Comparison of ENCODE assay signal across 8 mouse cellular contexts in the genomic region with DNA sequence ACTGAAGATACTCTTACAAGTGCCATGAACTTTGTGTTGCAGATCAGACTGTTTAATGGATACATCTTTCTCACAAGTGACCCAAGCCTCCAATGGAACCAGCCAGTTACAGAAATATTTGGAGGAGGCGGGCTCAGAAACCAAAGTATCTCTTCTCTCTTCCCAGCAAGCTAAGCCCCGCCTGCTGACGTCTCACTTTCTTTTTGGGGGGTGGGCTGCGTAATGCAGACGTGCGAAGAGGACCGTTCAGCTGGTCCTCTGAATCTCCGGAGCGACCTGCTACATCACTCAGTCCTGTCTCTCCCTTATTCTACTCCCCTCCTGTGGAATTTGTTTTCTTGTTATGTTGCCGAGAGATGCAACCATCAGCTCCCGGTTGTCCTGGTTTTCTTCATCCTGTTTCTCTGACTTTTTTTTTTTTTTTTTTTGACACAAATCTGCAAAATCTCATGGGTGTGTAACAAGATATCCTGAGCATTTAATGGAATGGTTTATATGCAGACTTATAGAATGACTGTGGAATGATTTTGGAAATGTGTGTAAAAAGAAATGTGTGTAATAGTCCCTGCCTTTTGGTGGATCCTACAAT. TPM values are rescaled to one million over a fixed set of nuclear protein-coding genes. Genes with fewer than 3 reads are reported as not detected.
A peak's percentile ranks its signal among the peaks of the same experiment; 100 is the strongest.
DNase-seq lines count a peak whose midpoint lies in the region; ATAC-seq and TF ChIP-seq lines count a peak whose summit lies in the region.

No protein-coding gene starts in this region.

- ATAC-seq in forebrain, embryonic 12.5 days (ENCODE audit: low FRiP score), result peak; percentile 66
- peak; percentile 70 for ATAC-seq in lung, embryonic 14.5 days (ENCODE audit: insufficient read depth)
- ATAC-seq in inflammation-experienced regulatory T-cells, adult 6 months, result no peak

- H3K9me3 ChIP-seq in forebrain, embryonic 12.5 days, result no peaks in the 10 kb centered on the region
- H3K9me3 ChIP-seq in lung, embryonic 14.5 days (ENCODE audit: low read depth, low read length), result no peaks in the 10 kb centered on the region

- 1% methylated on average over 11 of the region's 11 CpGs for WGBS in forebrain, embryonic 12.5 days
- under 1% methylated on average over 11 of the region's 11 CpGs for WGBS in lung, embryonic 14.5 days

- no peaks in the 10 kb centered on the region for H3K36me3 ChIP-seq in forebrain, embryonic 12.5 days (replicated peaks)
- no peaks in the 10 kb centered on the region for H3K36me3 ChIP-seq in lung, embryonic 14.5 days (ENCODE audit: insufficient read depth)

- H3K4me1 ChIP-seq in forebrain, embryonic 12.5 days, result peaks cover 20% of the 10 kb centered on the region
- no peaks in the 10 kb centered on the region; the same call in 1 of the 2 replicates for H3K4me1 ChIP-seq in lung, embryonic 14.5 days (ENCODE audit: insufficient read depth)

- peak overlapping the region; percentile 51 for H3K4me2 ChIP-seq in forebrain, embryonic 12.5 days
- peak overlapping the region; percentile 49 for H3K4me2 ChIP-seq in lung, embryonic 14.5 days

- H3K4me3 ChIP-seq in forebrain, embryonic 12.5 days (replicated peaks), result peak overlapping the region; percentile 36
- H3K4me3 ChIP-seq in lung, embryonic 14.5 days (ENCODE audit: low read depth, low read length), result peak overlapping the region; percentile 31

- no peak for TF ChIP-seq CTCF in lung, embryonic 14.5 days (IDR thresholded peaks at IDR 0.05; ENCODE audit: low read depth)

- H3K9ac ChIP-seq in forebrain, embryonic 12.5 days, result 0 out of 2 replicates have a peak overlapping the region, but pooled peaks have one; percentile 40
- no peak overlapping the region for H3K9ac ChIP-seq in lung, embryonic 14.5 days

- H3K27me3 ChIP-seq in forebrain, embryonic 12.5 days, result peaks cover 15% of the 10 kb centered on the region; the same call in 1 of the 2 replicates
- no peaks in the 10 kb centered on the region for H3K27me3 ChIP-seq in lung, embryonic 14.5 days (ENCODE audit: insufficient read depth, low read length)

- peak; percentile 89 for DNase-seq in MEL-GATA-1-ER (ENCODE audit: extremely low read depth, low read depth)
- DNase-seq in c-Kit-positive CD71-negative TER-119-negative erythroid progenitor cells, embryonic 14.5 days (ENCODE audit: low read depth), result peak; percentile 58
- DNase-seq in heart, postnatal 4 days, result peak; percentile 55
- peak; percentile 89 for DNase-seq in layer of hippocampus, adult 9-11 months
- DNase-seq in lung, embryonic 14.5 days, result peak; percentile 91
- DNase-seq in retina, embryonic 14.5 days (ENCODE audit: low spot score), result peak; percentile 83

- H3K27ac ChIP-seq in forebrain, embryonic 12.5 days, result no peak overlapping the region
- no peak overlapping the region for H3K27ac ChIP-seq in lung, embryonic 14.5 days (ENCODE audit: low read depth)

RNA-seq across cellular contexts. Expression of a gene that starts 40.3 kb away (rescaled TPM):
- 17.7 and 24.2 TPM in 2 replicates for polyA plus RNA-seq in forebrain, embryonic 12.5 days (2016; fragmentation: Nextera tagmentation; extraction: Ambion mirVana)
- 1 to 10 TPM; 2.0 to 3.3 TPM for total RNA-seq in heart, postnatal 4 days (2021)
- polyA plus RNA-seq in lung, embryonic 14.5 days (2014; fragmentation: Nextera tagmentation; extraction: Ambion mirVana), result 8.4 and 8.9 TPM in 2 replicates
- 10 to 100 TPM; 59.4 to 80.7 (median 70.8) TPM for polyA plus RNA-seq in inflammation-experienced regulatory T-cells, adult 6 months (2017; shearing (Covaris generic))

RNA-seq across cellular contexts. Expression of a gene that starts 53.8 kb away (rescaled TPM):
- polyA plus RNA-seq in forebrain, embryonic 12.5 days (2016; fragmentation: Nextera tagmentation; extraction: Ambion mirVana), result 0.19 and 0.22 TPM in 2 replicates
- under 1 TPM; 0.38 to 0.41 TPM for total RNA-seq in heart, postnatal 4 days (2021)
- 0.15 and 0.43 TPM in 2 replicates for polyA plus RNA-seq in lung, embryonic 14.5 days (2014; fragmentation: Nextera tagmentation; extraction: Ambion mirVana)
- under 1 TPM in 1 of 3 experiments, not detected in 2; 0.16 TPM for polyA plus RNA-seq in inflammation-experienced regulatory T-cells, adult 6 months (2017; shearing (Covaris generic))

RNA-seq across cellular contexts. Expression of a gene that starts 58.6 kb away (rescaled TPM):
- 5.7 and 5.8 TPM in 2 replicates for polyA plus RNA-seq in forebrain, embryonic 12.5 days (2016; fragmentation: Nextera tagmentation; extraction: Ambion mirVana)
- 10 to 100 TPM; 24.6 to 25.3 TPM for total RNA-seq in heart, postnatal 4 days (2021)
- polyA plus RNA-seq in lung, embryonic 14.5 days (2014; fragmentation: Nextera tagmentation; extraction: Ambion mirVana), result 6.7 and 7.5 TPM in 2 replicates
- polyA plus RNA-seq in inflammation-experienced regulatory T-cells, adult 6 months (2017; shearing (Covaris generic)), result 10 to 100 TPM in 1 of 3 experiments, 1 to 10 TPM in 2; 6.6 to 10.9 (median 9.3) TPM
